Mouse (Mus musculus): ENCODE results near the gene She. TPM values are rescaled to one million over a fixed set of nuclear protein-coding genes. Genes with fewer than 3 reads are reported as not detected.
"Not testable (repeated sequence)": the region's sequence is repeated elsewhere in the genome, so short reads cannot be mapped to it uniquely, and the experiment has no call there.

The She gene
- polyA plus RNA-seq, 1 experiment from 2014 or later: 1.2 TPM

DNA sequence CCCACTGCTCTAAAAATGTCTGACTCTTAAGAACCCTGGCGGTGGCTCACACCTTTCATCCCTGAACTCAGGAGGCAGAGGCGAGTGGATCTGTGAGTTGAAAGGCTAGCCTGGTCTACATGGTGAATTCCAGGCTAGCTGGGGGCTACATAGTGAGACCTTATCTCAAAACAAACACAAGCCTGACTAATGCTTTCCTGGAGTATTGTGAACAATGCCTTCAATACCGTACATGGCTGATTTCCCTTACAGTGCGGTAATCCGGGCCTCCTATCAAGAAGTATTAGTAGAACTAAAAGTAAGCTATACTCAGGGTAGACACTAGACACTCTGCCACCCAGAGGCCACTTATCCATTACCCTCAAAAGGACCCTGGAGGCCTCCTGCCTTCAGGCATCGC, 16.9 kb downstream of the She start:
- Histone ChIP-seq H3K9me3 (replicated peaks) (no peaks in the 10 kb centered on the region), H3K4me1 (no peaks in the 10 kb centered on the region), H3K4me3 (no peak overlapping the region), H3K9ac (no peak overlapping the region), H3K36me3 (ENCODE audit: poor library complexity, severe bottlenecking) (no peaks in the 10 kb centered on the region), H3K27me3 (no peaks in the 10 kb centered on the region), H3K27ac (no peak overlapping the region), H3K4me2 (no peak overlapping the region)
- ATAC-seq: no peak
- 91% methylated on average over 6 of the region's 6 CpGs for WGBS

DNA sequence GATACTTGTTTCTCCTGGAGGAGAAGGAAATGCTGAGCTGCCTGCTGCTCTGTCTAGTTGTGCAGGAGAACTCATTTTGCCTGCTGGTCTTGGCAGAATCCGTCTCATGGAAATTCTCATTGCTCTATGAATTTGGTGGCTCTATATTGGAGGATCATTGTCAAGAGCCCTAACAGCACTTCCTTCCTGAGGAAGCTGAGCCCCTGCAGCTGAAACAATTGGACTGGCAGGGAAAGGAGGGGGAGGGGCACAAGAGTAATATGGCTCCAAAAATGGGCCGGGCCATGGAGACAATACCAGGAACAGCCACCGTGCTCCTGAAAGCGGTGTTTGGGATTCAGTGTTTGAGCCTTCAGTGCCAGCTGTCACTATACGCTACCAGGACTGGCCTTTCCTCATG, 22.6 kb downstream of the She start:
- no peak overlapping the region for H3K9ac ChIP-seq
- H3K4me1 ChIP-seq: no peaks in the 10 kb centered on the region
- no peak overlapping the region for H3K4me3 ChIP-seq
- ATAC-seq: no peak
- no peak overlapping the region for H3K4me2 ChIP-seq
- H3K9me3 ChIP-seq (replicated peaks): no peaks in the 10 kb centered on the region
- 75% methylated on average over 5 of the region's 5 CpGs for WGBS
- no peak overlapping the region for H3K27ac ChIP-seq
- H3K36me3 ChIP-seq (ENCODE audit: poor library complexity, severe bottlenecking): no peaks in the 10 kb centered on the region
- no peaks in the 10 kb centered on the region for H3K27me3 ChIP-seq

DNA sequence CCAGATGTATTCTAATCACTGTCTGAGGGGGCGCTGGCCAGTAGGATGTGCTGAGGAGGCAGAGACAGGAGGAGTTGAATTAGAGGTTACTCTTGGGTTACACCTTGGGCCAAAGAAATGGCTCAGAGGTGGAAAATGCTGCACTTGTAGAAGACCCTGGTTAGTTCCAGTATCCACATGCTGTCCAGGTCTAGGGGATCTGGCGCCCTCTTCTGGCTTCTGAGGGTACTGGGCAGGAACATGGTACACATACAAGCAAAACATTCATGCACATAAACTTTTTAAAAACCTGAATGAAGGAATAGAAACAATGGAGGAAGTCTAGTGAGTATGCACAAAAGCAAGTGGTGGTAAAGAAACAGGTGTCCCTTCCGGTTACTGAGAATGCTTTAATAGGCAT, 26.2 kb downstream of the She start:
- 82% methylated on average over 3 of the region's 3 CpGs for WGBS
- ATAC-seq: no peak
- H3K4me3 ChIP-seq: no peak overlapping the region

DNA sequence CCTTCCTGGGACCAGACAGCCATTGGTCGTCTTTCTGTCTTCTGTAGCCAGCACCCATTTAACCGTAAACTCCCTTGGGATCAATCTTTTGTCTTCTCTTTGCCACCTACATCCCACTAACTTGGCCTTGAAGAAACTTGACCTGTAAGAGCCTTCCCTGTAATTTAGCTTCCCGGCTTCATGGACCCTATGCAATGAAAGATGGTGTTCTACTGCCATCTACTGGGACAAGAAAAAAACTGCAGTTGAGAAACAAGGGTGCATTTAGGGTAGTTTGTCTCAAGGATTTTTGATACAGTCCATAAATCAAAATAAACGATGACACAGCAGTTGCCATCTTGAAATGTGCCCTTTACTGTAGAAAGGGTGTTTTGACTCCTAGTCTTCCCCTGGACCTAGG, 27.0 kb downstream of the She start:
- Histone ChIP-seq H3K27me3 (no peaks in the 10 kb centered on the region), H3K27ac (no peak overlapping the region), H3K4me2 (no peak overlapping the region), H3K4me1 (peaks cover 18% of the 10 kb centered on the region), H3K4me3 (no peak overlapping the region), H3K9me3 (replicated peaks) (no peaks in the 10 kb centered on the region), H3K36me3 (ENCODE audit: poor library complexity, severe bottlenecking) (no peaks in the 10 kb centered on the region), H3K9ac (no peak overlapping the region)
- no peak for ATAC-seq
- 12% methylated on average over 4 of the region's 4 CpGs for WGBS

More for the DNA sequence above, 26.2 kb downstream of the She start:
- H3K27ac ChIP-seq: no peak overlapping the region
- H3K36me3 ChIP-seq (ENCODE audit: poor library complexity, severe bottlenecking): no peaks in the 10 kb centered on the region
- no peak overlapping the region for H3K9ac ChIP-seq
- H3K4me1 ChIP-seq: peaks cover 18% of the 10 kb centered on the region
- H3K9me3 ChIP-seq (replicated peaks): no peaks in the 10 kb centered on the region
- H3K4me2 ChIP-seq: no peak overlapping the region
- H3K27me3 ChIP-seq: no peaks in the 10 kb centered on the region

DNA sequence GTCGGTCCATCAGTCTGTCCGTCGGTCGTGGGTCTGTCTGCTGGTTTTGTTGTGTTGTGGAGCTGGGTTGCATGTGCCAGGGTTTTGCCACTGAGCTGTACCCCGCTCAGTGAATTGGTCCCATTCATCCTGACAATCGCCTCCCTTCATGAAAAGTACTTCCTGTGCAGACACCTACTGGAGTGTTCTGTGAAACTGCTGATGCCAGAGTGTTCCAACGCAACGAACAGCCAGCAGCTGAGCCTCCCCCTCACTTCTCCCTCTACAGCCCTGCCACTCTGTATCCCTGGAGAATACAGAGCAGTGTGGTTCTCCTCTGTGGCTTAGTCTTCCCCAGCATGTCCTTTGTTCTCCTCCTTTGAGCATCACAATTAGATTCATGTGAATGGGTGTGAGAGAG, 27.7 kb downstream of the She start:
- peaks cover 18% of the 10 kb centered on the region for H3K4me1 ChIP-seq
- no peak overlapping the region for H3K27ac ChIP-seq
- H3K36me3 ChIP-seq (ENCODE audit: poor library complexity, severe bottlenecking): no peaks in the 10 kb centered on the region
- H3K9me3 ChIP-seq (replicated peaks): no peaks in the 10 kb centered on the region
- H3K9ac ChIP-seq: no peak overlapping the region
- H3K4me3 ChIP-seq: no peak overlapping the region
- no peak overlapping the region for H3K4me2 ChIP-seq
- WGBS: 73% methylated on average over 8 of the region's 8 CpGs
- ATAC-seq: no peak
- H3K27me3 ChIP-seq: no peaks in the 10 kb centered on the region

DNA sequence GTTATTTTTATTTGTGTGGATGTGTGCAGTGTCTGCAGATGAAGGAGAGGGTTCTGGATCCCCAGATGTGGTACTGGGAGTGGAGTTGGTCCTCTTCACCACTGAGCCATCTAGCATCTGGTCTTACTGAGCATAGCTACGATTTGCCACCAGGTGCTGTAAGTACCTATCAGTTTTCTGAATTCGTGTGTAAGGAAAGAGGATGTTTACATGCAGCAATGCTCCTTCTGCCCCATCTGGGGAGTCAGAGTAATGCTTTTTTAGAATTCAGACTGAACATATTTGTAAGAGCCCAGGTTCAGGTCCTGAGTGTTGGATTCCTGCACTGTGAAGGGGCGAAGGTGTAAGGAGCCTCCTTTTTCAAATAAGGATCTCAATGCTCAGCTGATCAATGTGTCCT, 28.8 kb downstream of the She start:
- H3K9me3 ChIP-seq (replicated peaks): no peaks in the 10 kb centered on the region
- no peak overlapping the region for H3K4me3 ChIP-seq
- no peak for ATAC-seq
- WGBS: 72% methylated on average over 3 of the region's 3 CpGs
- H3K9ac ChIP-seq: no peak overlapping the region
- peaks cover 22% of the 10 kb centered on the region for H3K4me1 ChIP-seq
- H3K27me3 ChIP-seq: no peaks in the 10 kb centered on the region
- no peak overlapping the region for H3K4me2 ChIP-seq
- H3K36me3 ChIP-seq (ENCODE audit: poor library complexity, severe bottlenecking): no peaks in the 10 kb centered on the region
- H3K27ac ChIP-seq: no peak overlapping the region

DNA sequence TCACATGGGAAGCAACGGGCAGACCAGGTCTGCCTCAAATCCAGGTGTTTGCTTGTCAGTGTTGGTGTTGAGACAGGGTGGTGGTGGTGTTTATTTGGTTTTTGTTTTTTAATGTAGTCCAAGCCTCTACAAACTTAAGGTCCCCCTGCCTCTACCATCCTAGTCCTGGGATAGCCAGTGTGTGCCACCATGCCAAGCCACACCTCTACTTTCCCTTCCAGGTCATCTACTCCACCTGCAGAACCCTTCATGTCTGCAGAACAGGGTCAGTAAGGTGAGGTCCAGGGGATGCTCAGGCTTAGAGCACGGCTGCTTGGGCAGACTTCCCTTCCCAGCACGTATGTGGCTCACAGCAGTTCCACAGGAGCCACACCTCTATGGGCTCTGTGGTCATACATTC, 29.2 kb downstream of the She start:
- H3K27ac ChIP-seq: peak overlapping the region; percentile 77; the same call in 1 of the 2 replicates
- H3K27me3 ChIP-seq: no peaks in the 10 kb centered on the region
- H3K9ac ChIP-seq: 0 out of 2 replicates have a peak overlapping the region, but pooled peaks have one; percentile 7
- no peaks in the 10 kb centered on the region for H3K9me3 ChIP-seq (replicated peaks)
- H3K4me1 ChIP-seq: peaks cover 27% of the 10 kb centered on the region
- no peaks in the 10 kb centered on the region for H3K36me3 ChIP-seq (ENCODE audit: poor library complexity, severe bottlenecking)
- WGBS: 75% methylated on average over 3 of the region's 3 CpGs
- H3K4me2 ChIP-seq: no peak overlapping the region
- no peak overlapping the region for H3K4me3 ChIP-seq
- no peak for ATAC-seq

DNA sequence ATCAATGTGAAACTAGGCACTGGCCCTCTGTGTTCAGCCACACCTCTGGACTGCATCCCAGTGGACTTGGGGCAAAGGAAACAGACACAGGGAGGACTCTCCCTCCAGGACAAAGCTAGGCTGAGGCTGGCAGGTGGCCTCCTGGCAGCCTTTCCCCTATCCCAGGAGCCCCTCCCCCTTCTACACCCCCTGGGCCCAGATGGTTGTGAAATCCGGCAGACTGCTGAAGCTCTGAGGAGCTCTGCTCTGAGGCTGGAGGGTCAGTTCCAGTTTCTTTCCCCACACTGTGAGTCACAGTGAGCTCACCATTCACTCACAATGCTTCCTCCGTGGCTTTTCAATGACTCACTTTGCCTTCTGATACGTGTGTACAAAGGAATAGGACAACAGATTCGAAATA, 29.9 kb downstream of the She start:
- H3K9me3 ChIP-seq (replicated peaks): no peaks in the 10 kb centered on the region
- no peaks in the 10 kb centered on the region for H3K36me3 ChIP-seq (ENCODE audit: poor library complexity, severe bottlenecking)
- H3K27ac ChIP-seq: peak overlapping the region; percentile 77
- WGBS: 2% methylated on average over 4 of the region's 4 CpGs
- peak; percentile 80 for ATAC-seq
- H3K27me3 ChIP-seq: no peaks in the 10 kb centered on the region
- peak overlapping the region; percentile 49 for H3K9ac ChIP-seq
- peaks cover 31% of the 10 kb centered on the region for H3K4me1 ChIP-seq
- peak overlapping the region; percentile 27; the same call in 1 of the 2 replicates for H3K4me2 ChIP-seq
- H3K4me3 ChIP-seq: no peak overlapping the region

DNA sequence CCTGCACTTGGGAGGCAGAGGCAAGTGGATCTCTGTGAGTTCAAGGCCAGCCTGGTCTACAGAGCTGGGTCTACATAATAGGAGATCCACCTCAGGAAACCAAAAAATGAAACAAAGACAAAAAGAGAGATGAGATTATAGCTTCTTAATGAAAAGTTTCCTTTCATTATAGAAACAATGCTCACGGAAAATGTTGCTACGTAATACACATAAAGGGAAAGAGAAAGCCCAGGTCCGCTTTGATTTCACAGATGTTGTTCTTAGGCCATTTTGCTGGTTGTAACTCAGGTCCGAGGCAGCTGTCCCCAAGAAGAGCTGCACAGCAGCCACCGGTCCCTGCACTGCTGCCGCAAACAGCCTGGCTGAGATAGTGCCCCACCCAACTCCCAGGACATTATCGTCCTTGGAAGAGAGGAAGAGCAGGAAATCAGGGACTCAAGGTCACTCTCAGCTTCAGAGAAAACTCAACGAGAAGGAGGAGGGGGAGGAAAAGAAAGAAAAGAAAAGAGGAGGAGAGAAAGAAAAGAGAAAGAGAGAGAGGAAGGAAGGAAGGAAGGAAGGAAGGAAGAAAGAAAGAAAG, 31.1 kb downstream of the She start:
- Histone ChIP-seq H3K9me3 (replicated peaks) (no peaks in the 10 kb centered on the region), H3K4me2 (no peak overlapping the region), H3K36me3 (ENCODE audit: poor library complexity, severe bottlenecking) (no peaks in the 10 kb centered on the region), H3K27ac (peak overlapping the region; percentile 77; the same call in 1 of the 2 replicates), H3K4me3 (no peak overlapping the region), H3K9ac (no peak overlapping the region), H3K4me1 (peaks cover 31% of the 10 kb centered on the region), H3K27me3 (no peaks in the 10 kb centered on the region)
- 84% methylated on average over 8 of the region's 8 CpGs for WGBS
- no peak for ATAC-seq

DNA sequence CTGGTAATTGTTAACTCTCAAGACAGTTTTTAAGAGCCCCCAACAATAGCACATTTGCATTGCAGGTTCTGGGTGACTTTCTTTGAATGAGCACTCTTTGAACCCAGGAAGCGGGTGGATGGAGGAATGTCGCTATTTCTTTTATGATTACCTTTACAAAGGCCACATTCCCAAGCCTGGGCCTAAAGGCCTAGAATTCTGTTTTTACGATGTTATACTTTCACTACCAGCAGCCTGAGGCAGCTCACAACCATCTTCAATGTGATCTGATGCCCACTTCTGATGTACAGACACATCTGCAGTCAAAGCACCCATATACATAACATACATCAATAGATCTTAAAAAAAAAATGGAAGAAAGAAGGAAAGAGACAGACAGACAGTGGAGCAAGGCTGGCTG, 32.1 kb downstream of the She start:
- 95% methylated on average over 3 of the region's 3 CpGs for WGBS
- not testable (repeated sequence) for ATAC-seq, H3K9ac ChIP-seq

DNA sequence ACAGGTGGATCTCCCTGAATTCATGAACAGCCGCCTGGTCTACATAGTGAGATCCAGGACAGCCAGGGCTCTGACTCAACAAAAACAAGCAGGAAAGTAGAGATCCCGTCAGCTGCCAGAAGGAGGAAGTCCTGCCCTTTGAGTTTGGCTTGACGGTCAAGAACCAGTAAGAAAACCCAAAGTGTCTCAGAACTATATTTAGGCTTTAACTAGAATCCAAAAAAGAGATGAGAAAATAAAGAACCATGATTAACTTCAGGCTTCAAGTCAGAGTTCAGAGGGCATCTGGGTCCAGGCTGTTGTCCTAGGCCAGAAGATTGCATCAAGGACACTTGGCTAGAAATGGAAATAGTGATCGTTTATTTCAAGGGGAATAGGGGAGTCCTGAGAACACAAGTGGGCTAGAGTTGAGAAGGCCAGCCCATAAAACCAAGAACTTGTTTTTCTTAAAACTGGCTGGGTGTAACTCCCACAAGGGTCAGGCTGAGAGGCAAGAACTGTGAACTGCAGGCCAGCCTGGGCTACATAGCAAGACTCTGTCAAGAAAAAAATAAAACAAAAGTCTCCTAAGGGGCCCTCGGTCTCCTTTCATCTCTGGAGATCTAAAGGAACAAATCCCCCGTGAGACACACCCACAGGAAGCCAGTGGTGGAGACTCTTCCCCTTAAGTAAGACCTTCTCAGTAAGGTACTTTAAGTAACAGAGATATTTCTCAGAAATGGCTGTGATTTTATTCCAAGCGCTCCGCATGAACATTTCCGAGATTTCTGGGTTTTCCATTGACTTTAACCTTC, 32.7 kb downstream of the She start:
- WGBS: 83% methylated on average over 9 of the region's 9 CpGs
- Histone ChIP-seq H3K4me2 (no peak overlapping the region), H3K9me3 (replicated peaks) (no peaks in the 10 kb centered on the region), H3K27ac (no peak overlapping the region), H3K27me3 (no peaks in the 10 kb centered on the region), H3K9ac (no peak overlapping the region), H3K36me3 (ENCODE audit: poor library complexity, severe bottlenecking) (no peaks in the 10 kb centered on the region), H3K4me3 (no peak overlapping the region), H3K4me1 (peaks cover 39% of the 10 kb centered on the region)
- ATAC-seq: no peak

More for the DNA sequence above, 32.1 kb downstream of the She start:
- H3K9me3 ChIP-seq (replicated peaks); H3K27me3 ChIP-seq; H3K4me2 ChIP-seq; H3K4me3 ChIP-seq; H3K27ac ChIP-seq; H3K36me3 ChIP-seq (ENCODE audit: poor library complexity, severe bottlenecking): not testable (repeated sequence)
- H3K4me1 ChIP-seq: peaks cover 33% of the 10 kb centered on the region

DNA sequence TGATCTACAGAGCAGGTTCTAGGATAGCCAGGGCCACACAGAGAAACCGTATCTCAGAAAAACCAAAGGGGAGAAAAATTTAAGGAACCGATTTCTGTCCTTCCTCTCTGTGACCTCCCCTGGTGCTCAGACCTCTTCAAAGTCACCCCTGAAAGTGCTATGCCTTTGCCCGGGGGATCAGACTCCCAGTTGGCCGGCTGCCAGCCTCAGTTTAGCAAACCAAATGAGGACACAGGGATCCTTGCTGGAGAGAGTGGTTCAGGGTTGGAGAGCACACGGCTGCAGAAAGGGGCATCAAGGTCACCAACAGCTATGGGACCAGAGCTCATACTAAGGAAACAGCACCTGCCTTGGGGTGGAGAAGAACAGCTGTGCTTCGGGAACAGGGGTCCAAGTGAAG, 33.9 kb downstream of the She start:
- Histone ChIP-seq H3K27me3 (no peaks in the 10 kb centered on the region), H3K4me2 (no peak overlapping the region), H3K36me3 (ENCODE audit: poor library complexity, severe bottlenecking) (no peaks in the 10 kb centered on the region), H3K27ac (no peak overlapping the region), H3K9ac (no peak overlapping the region), H3K4me1 (peaks cover 41% of the 10 kb centered on the region), H3K9me3 (replicated peaks) (no peaks in the 10 kb centered on the region), H3K4me3 (no peak overlapping the region)
- WGBS: 54% methylated on average over 6 of the region's 6 CpGs
- ATAC-seq: no peak

All from forebrain, embryonic 13.5 days (tissue).